Mouse (Mus musculus): Measurements from ENCODE around the gene Elavl2.

Elavl2 gene

DNA sequence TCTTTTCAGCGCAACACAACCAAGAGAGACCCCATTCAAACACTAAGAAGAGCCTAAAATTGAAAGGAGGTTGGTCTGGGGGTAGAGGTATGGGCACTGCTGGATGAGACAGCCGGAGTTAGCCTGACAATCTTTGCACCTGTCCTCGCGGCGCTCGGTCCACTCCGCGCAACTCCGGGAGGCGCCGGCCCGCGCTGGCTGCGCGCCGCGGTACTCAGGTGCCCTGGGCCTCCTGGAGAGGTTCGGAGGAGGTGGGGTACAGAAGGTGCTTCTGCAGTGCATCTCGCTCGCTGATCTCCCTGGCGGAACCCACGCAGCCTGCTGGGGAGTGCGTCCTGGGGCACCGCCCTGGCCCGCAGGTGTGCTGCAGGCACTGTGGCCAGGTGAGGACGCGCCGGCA, at the start of gene Elavl2:
TSS of gene Elavl2 (minus strand) at position 363 of the 400 bp plus-strand sequence.
- DNase-seq (ENCODE audit: low read depth, low spot score), result no peak

DNA sequence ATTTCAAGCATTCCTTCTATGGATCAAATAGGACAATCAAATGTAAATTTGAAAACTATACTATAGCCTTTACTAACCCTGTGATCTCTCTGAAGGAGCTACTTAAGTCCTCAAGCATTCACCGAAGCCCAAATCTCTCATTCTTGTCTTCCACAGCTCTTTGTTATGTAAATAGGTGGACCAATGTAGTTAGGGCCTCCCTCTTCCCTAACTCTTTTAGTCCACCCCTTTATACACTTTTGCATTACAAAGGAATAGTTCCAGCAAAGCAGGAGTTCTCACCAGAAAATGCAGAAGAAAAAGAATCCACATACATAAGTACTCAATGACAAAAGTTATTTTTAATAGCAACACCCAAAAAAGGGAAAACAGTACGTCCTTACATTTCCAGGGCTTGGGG, 47.3 kb upstream of the Elavl2 start:
- DNase-seq (ENCODE audit: low read depth, low spot score), result no peak

DNA sequence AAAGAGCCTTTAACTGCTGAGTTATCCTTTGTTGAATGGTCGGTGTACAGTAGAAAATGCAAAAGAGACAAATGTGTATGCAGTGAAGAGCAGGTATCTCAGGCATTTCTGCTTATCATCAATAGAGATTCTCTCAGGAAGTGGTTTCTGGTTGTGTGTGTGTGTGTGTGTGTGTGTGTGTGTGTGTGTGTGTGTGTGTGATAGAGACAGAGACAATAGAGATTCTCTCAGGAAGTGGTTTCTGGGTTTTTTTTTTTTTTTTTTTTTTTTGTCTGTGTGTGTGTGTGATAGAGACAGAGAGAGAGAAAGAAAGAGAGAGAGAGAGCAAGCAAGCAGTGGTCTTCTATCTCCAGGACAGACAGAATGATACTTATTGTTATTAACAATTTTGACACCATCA, 15.0 kb upstream of the Elavl2 start:
- DNase-seq (ENCODE audit: low read depth, low spot score), result no peak

DNA sequence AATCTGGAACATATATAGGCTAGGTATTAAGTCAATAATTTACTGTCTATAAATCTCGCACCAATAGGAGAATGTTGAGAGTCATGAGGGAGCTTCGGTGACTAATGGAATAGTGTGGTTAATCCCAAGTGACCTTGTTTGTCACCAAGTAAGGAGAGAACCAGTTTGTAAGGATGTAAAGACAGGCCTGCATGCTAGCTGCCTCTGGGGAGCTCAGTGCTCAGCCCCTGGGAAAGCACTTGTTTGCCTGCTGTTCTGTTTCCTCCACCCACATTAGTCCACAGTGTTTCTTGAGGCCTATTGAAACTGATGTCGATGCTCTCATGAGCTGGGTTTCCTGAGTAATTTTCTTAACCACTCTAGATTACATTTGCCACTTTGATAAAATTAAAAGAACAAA, 4.5 kb upstream of the Elavl2 start:
- DNase-seq (ENCODE audit: low read depth, low spot score), result no peak

DNA sequence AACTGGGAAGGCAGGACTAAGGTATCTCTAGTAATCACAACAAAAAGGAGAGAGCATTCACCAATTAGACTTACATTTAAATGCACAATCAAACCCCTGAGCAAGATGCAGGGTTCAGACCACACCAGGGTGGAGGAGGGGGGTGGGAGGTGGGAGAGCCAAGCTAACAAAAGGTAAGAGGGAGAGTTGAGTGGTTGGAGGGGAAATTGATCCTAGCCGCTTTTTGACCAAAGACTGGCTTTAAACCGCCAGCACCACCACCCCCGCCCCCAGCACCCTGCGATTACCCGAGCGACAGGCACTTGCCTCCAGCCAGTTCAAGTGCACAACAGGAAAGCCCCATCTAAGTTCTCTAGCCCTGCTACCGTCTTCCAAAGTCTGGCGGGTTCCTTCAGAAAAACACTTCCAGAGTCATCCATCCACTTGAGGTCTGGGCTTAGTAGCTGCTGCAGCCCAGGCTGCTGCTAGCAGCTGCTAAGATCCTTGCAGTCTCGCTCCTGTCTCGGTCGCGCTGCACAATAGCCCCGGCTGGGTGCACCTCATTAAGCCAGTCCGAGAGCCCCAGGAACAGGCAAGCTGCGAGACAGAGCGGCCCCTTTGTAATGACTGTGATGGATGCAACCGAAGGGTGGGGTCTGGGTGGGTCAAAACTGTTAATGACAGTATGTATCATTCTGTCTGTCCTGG, 932 bp downstream of the Elavl2 start:
- peak; percentile 51 for DNase-seq (ENCODE audit: low read depth, low spot score)

DNA sequence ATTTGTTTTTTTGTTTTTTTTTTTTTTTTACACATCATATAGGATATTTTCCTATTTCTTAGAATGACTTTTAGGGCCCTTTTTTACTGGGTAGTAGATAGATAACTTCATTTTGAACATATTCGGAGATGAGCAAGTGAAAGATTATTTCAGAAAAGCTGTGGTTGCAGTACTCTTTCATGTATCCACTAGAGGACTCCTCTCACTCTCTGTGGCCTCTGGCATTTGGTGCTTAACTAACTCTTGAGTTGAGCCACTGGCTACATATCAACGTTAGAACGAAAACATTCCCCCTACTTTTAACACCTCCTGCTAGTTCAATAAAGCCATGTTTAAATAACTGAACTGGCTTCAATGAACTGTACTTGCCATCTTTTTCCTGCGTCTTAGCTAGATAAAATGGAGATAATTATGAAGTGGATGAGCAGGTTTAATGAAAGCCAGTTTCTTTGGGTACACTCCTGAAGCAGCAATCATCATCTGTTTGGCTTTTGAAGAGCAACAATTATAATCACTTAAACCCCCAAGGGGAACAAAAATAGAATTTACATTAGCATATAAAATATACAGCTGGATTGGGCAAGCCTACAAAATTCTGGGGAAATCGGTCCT, 8.5 kb downstream of the Elavl2 start:
- DNase-seq (ENCODE audit: low read depth, low spot score), result no peak

DNA sequence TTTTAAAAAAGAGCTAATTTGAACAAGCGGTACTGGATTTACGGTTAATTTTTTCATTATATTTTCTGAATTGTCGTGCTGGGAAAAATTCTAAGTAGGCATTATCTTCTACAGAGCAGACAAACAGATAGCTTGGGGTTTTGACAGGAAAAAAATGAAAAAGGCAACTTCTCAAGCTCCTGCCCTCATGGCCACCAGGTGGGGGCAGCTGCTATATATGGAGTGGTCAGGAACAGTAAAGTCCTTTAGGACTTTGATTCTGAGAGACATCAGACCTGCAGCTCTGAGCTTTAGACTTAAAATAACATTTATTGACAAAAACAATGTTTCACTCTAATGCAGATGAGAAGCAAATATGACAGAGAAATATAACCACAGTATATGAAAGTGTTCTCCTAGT, 12.9 kb downstream of the Elavl2 start:
- no peak for DNase-seq (ENCODE audit: low read depth, low spot score)

DNA sequence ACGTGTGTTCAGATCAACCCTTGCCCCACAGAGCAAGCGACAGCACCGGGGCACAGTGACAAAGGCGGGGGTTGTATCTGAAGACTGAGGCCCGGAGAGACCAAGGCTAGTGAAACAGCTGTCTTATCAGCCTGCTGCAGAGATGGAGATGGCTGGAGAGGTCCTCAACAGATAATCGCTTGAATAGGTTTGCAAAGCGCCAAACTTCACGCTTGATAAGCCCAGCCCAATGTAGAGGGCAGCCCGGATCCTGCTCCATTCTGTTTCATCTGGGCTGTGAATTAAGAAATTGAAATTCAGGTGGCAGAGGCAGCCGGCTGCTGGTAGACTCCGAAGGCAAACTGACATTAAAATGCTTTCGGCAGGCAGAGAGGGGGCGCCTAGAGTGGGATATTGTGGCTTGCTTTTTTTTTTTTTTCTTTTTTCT, 19.4 kb downstream of the Elavl2 start:
- peak; percentile 40 for DNase-seq (ENCODE audit: low read depth, low spot score)

DNA sequence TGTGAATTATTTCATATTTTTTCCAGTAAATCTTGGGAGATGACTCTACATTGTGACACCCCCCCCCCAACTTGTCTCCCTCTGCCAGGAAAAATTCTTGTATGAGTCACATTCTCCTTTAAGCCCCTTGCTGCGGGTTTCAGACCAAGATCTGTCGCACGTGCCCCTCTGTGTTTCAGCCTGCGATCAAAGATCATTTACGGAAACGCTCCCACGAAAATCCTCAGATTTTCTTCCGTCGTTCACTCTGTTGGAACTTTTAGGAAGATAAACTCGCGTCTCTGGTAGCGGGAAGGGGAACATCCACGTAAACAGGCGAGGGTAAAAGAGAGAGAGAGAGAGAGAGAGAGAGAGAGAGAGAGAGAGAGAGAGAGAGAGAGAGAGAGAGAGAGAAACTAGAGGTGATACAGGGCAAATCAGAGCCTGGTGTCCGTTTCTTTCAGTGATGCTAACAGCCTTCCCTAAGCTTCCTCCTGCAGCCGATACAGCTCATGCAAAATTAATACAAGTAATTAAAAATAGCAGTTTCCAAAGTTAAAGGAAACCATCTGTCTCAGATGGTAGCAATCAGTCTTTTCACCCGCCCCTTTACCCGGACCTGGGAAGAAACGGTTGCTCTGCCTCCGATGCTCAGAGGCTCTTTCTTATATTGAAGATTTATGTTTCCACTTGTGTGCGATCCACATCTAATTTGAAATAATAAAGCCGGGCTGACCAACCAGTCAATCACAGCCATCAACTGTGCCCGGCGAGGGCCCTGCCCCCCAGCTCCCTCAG, 20.1 kb downstream of the Elavl2 start:
- DNase-seq (ENCODE audit: low read depth, low spot score), result peak; percentile 22

DNA sequence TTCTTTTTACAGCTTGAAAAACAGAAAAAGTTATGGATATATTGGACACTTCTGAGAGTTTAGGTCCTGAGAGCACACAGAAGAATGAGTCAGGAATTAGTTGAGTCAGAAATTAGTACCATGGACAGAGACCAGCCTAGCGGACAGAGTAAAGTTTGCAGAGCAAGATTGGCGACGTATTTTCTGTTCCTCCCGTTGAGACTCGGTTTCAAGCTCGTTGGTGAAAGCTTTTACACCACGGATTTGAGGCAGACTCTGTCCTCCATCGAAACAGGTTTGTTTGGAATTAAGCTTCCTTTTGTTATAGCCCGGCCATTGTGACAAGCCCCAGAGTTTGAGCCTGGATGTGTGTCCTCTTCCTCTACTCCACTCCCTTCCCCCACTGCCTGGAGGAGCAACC, 21.0 kb downstream of the Elavl2 start:
- DNase-seq (ENCODE audit: low read depth, low spot score), result no peak

DNA sequence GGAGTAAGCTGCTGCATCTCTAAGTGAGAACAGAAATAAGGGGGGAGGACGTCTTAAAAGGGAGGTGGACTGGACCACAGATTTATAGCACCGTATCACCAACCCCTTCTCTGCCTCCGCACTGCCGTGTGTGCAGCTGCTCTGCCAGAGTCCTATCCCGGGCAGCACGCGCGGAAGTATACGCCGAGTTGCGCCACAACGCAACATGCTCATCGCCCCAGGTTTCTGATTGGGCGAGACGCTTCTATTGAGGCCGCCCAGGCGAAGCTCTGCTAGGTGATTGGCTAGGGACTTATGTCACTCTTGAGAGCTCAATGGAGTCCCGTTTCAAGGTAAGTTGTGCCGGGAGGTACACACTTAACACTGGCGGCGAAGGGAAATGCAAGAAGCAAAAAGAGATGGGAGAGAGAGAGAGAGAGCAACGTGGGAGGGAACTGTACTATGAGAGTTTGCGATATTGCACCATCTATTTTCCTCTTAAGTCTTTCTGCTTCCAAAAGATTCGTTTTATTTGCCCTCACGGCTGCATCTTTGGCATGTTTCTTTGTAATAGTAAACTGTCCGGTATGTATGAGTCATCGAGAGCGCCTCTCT, 24.2 kb downstream of the Elavl2 start:
- peak; percentile 99 for DNase-seq (ENCODE audit: low read depth, low spot score)

DNA sequence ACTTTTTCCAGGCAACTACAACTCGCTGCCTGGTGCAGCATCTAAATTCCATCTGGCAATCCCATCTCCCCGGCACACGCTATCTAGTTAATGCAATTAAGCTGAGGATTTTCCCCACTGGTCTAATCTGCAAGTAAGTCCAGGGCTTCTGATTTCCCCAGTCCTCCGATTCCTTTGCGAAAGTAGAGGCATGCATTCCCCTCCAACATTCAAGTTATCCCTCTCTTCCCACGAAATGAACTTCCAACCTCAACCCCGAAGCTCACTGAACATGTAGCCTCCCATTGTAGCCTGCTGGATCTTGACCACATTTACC, 25.3 kb downstream of the Elavl2 start:
- peak; percentile 54 for DNase-seq (ENCODE audit: low read depth, low spot score)

DNA sequence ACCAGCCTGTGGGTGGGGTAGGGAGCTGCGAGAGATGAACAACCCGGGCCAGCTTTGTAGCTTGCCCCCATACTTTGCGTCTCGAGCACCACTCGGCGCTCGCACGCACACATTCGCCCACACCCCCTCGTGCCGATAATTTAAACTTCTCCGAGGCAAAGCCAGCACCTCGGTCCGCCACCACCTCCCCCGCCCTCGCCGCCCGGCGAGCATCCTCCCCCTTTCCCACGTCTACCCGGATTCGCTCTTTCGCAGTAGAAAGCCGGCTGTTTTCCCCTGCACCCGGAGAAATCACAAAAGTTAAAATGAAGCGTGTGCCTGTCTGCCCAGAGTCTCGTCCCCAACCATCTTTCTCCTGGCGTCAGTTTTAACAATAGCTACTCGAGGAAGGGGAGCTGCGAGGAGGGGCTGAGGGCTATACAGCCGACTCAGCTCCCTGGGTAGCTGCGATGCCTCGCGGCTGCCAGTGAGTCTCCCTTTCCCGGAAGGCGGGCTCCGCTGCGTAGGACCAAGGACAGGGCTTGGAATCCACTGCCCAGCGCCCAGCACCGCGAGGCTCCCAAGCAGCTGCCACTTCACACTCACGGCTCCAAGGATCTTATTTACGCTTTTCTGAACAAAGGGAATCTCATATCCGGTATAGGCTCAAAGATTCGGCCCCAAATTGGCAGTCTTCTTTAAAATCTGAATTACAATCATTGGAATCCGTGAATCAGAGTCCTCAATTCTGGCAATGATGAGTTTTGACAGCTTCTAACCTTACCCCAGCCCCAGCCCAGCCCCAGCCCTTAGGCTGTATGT, 25.8 kb downstream of the Elavl2 start:
- peak; percentile 67 for DNase-seq (ENCODE audit: low read depth, low spot score)

DNA sequence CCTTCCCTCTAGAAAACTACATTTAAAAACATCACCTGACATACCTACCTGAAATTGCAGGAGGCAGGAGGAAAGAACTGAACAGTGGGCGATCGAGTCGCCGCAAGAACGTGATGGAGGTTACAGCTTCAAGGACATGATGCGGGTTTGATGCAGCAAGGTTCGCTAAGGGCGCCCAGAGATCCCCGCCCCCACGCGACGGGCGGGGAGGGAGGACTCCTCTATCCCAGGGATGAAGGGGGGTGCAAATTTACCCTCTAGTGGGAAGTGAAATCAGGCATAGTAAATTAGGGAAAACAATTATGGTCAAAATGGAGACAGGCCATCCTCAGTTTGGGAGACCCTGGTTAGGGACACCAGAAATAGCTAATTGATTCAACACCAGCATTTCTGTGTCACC, 27.7 kb downstream of the Elavl2 start:
- no peak for DNase-seq (ENCODE audit: low read depth, low spot score)

DNA sequence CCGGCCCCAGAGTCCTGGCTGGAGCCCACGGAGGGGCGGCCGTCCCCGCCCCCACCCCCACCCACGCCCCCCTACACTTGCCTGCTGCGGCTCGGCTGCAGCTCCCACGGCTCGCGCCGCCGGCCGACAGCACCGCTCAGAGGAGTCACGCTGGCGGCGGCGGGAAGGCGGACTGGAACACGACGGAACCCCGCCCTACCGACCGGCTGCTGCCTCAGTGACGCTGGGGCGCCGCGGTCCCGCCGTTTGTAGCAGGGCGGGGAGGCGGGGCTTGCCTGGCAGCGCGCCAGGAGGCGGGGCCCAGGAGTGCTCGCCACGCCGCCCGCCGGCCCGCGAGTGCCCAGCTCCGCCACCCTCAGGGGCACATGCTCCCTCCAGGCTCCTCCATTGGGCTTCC, 28.8 kb downstream of the Elavl2 start:
- DNase-seq (ENCODE audit: low read depth, low spot score), result peak; percentile 82

DNA sequence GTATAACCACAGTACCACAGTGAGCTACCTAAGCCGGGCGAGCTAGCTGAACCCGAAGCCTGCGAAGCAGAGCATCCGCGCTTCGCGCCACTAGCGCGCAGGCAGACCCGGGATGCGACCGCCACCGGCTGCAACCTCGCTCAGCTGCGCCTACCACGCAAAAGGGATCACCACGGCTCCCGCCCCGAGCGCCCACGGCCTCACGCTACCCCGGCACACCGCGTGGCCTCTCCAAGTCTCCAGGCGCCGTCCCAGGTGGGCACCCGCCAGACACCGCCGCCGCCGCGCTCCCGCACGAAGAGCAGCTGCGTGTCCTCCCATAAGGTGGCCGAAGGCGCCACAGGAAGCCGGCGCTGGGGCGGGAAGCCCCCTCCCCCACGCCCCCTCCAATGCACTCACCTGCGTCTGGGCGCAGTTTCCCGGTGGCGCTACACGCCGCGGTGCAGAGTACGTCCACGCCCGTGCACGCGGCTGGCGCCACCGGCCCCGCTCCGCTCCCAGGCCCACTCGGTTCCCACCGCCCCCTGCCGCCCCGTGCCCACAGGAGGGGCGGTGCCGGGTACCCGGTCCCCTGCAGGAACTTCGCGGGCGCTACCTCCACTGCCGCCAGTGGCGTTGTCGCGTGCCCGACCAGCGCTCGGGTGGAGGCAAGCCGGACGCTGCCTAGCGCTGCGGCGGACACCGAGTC, 29.3 kb downstream of the Elavl2 start:
- peak; percentile 71 for DNase-seq (ENCODE audit: low read depth, low spot score)

DNA sequence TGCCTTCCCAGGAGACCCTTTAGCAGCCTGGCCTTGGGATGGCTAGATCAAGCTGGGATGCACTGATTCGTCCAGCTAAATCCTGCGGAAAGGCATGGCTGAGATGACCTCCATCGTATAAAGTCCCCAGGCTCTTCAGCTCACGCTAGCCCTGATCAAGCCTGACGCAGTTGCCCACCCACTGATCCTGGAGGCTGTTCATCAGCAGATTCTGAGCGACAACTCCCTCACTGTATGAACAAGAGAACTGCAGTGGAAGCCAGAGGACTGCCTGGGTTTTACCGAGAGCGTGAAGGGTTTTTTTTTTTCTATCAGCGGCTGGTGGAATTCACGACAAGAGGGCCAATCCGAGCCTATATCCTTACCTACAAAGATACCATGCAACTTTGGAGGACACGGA, 35.3 kb downstream of the Elavl2 start:
- no peak for DNase-seq (ENCODE audit: low read depth, low spot score)

DNA sequence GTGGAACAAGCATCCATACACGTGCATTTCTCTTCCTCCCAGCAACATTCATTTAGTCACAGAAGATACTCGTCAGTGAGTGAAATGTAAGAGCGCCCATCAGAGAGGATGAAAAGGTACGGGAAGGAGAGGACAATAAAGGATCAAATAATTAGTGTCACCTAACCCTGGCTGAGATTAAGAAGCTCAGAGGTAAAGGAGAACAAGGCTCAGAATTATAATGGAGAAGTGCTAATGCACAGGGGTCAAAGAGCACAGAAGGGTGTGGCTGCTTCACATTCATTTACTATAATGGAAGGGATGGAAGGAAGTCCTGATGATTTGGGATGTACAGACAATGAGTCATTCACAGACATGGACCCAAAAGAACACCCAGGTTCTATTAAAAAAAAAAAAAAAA, 36.6 kb downstream of the Elavl2 start:
- no peak for DNase-seq (ENCODE audit: low read depth, low spot score)

DNA sequence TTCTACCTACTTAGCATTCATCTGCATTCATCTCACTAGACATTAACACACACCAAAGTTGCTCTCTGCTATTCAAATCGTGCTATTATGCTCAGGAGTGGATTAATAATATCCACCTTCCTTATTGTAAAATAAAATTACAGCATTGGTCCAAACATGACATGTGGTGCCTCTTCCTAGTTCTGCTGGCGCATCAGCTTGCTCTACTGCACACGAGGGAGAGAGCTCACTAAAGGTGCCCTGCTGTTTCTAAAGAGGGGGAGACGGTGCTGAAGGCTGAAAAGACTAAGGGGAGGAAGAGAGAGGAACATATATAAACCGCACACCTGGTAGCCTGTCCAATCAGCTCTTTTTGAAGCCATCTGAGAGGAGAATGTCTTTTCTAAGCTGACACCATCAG, 38.1 kb downstream of the Elavl2 start:
- DNase-seq (ENCODE audit: low read depth, low spot score), result no peak

DNA sequence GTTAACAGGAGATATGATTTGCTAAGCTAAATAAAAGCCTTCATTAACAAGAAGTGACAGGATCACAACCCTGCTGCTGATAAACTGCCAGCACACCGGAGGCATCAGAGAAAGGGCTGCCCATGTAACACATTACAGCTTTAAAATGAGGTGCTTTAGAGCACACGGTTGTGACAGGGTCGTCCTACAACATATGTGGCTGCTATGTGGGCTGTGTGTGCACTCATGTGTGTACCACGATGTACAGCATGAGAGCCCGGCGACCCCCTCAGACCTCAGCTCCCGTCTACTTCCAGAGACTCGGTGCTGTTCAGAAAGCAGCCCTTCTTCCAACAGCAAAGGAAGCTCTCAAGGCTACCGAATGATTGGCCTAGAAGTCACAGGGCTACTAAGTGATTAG, 47.4 kb downstream of the Elavl2 start:
- no peak for DNase-seq (ENCODE audit: low read depth, low spot score)

DNA sequence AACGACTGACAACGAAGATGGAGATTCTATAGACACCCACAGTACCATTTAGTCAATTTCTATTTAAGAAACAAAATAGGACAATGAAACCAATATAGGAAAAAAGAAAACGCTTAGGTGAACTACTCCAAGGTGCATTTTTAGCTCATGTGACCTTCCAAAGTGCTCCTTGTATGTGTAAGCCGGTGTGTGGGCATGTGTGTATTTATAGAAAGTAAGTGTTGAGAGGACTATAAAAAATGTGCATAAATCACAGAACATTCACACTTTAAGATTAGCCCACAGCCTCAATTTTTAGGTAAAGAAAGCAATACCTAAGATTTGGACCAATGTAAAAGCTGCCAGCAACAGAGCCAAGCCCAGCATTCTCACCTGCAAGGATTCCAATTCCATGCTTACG, 51.0 kb downstream of the Elavl2 start:
- DNase-seq (ENCODE audit: low read depth, low spot score), result peak; percentile 56
